Mouse (Mus musculus) adrenal gland, adult 18-20 months (tissue): ENCODE measurements around the gene Apex1. TPM values are rescaled to one million over a fixed set of nuclear protein-coding genes. Genes with fewer than 3 reads are reported as not detected.
A peak's percentile ranks its signal among the peaks of the same experiment; 100 is the strongest.
"Not testable (repeated sequence)": the region's sequence is repeated elsewhere in the genome, so short reads cannot be mapped to it uniquely, and the experiment has no call there.

ENCODE experiments used
- DNase-seq, 2 experiments: peaks; one replicate each; pipeline ENCODE4 v3.0.0; 2021 to 2022; ENCODE audit warnings: low spot score in 2 of 2
- total RNA-seq, 2 experiments: library from RNA; stranded (reverse); gene quantifications; 1 replicate in 1 of 2; 2 replicates in 1 of 2; pipeline ENCODE4 v1.2.3; 2021

Gene Apex1
- total RNA-seq, 2 experiments from 2014 or later = 50.7 to 66.7 TPM

DNA sequence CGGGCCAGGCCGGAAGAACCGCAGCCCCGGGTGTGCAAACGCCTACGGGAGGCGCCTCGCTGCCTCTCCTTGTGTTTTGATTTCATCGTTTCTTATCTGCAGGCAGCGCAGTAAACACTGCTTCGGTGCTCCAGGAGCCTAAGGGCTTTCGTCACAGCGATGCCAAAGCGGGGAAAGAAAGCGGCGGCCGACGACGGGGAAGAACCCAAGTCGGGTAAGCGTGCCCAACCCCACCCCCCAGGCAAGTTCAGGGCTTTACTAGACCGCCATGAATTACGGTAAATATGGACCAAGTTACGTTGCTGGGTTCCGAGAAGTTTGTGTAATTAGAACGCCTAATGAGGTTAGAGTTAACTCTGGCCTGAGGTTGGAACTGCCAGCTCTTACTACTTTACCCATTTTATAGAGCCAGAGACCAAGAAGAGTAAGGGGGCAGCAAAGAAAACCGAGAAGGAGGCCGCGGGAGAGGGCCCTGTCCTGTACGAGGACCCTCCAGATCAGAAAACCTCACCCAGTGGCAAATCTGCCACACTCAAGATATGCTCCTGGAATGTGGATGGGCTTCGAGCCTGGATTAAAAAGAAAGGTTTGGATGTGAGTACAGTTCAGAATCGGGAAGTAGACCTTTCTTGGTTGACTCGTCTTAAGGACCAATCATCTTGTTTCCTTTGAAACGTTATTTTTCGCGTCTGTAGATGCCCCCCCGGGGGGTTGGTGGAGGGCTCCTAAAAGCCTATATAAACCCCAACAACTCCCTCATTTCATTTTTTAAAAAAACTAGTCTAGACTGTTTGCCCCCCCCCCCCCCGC, 548 bp downstream of the Apex1 start:
- no peak for DNase-seq

DNA sequence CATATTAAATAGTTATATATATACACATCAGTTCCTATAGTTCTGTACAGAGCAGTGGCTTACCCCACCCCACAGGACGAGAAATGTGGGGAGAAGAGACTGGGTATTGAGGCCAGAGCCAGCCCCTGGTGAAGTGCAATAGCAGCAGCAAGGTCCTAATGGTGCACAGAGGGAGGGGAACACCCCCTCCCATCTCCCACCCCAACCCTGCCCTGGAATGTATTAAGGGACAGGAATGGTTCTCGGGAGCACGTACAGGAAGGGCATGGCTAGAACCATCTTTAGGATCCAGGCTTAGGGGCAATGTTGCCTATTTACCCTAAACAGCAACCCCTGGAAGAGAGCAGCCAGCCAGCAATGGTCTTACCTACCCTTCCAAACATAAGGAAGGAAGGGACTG, 2.6 kb downstream of the Apex1 start:
- no peak for DNase-seq

DNA sequence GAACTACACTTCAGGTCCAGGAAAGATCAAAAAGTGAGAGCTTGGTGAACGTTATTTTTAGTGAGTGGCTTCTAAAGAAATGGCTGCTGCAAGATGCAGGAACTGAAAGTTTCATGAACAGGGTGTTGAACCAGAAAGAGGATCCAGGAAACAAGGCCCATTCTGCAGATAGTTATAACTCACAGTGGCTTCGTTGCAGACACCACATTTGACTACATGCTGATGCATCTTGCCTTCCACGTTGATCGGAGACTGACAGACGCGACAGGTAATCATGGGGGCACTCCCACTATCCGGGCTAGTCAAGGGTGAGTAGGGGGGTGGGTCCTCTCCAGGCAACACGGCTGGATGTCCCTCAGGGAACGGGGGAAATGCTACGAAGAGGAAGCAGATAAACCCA, 5.2 kb downstream of the Apex1 start:
- no peak for DNase-seq

DNA sequence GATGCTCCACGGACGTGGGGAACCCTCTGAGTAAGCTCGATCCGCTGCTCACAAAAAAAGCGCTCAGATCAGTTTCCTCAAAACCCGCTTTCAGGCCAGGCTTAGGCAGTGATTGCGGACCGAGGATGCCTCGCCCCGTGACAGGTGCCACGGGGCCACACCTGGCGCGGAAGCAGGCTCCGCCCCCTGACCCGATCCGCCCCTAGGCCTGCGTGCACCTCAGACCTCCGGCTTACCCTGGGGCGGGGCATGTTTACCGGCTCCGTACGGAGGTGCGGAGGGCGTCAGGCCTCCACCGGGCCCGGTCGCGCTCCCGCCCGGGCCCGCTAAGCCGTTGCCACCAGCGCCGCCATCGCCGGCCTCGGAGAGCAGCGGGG, 5.6 kb downstream of the Apex1 start:
- DNase-seq = no peak

DNA sequence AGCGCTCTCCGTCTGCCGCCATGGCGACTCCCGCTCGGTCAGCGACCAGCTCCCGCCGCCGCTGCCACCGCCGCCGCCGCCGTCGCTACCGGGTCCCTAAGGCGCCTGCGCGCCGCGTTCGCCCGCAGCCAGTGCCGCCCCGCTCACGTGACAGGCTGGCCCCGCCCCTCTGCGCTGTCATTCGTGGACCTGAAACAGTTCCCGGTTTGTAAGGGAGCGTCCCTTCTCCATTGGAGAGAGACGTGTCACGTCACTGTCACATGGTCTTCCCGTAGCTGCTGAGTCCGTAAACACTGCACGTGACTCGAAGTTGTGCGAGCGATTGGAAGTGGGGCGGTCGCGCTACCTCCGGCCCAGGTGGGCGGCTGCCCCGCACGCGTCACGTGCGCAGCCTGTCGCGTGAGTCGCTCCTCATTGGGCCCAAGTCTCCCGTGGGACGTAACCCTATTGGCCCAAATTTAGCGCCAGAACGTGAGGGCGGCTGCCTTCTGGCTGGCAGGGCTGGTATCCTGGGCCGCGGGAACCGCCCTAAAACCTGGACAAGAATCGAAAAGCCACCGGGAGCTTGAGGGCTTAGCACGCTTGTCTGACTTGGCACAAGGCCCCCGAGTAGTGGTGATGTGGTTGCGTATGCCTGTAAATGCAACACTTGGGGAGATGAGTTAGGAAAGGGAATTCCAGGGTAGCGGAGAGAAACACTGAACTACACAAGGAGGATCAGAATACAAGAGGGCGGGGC, 6.2 kb downstream of the Apex1 start, which contains the start of the genes Pip4p1 and Pnp:
Gene Pip4p1, minus strand, starts transcription at position 103 of the 739 bp plus-strand sequence.
Gene Pnp, plus strand, starts transcription at position 329 of the 739 bp plus-strand sequence.
- peak; percentile 98 for DNase-seq

DNA sequence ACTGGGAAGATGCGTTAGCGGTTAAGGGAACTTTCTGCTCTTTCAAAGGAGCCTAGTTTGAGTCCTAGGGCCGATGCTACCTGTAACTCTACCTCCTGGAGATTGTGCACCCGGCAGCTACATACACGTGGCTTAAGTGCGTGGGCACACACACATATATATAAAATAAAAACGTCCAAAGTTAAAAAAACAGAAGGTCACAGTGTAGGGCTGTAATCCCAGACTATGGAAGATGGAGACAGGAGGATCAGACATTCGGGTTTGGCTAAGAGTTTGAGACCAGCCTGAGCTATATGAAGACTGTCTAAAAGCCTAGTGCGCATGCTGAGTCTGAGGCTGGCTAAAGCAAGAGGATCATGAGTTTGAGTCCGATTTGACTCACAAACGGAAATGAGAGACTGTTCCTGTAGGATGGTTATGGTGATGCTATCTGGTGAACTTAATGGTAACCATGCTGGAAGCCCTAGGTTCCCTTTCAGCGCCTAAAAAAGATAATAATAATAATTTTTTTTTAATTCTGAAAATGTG, 6.8 kb downstream of the Apex1 start:
- DNase-seq = no peak

DNA sequence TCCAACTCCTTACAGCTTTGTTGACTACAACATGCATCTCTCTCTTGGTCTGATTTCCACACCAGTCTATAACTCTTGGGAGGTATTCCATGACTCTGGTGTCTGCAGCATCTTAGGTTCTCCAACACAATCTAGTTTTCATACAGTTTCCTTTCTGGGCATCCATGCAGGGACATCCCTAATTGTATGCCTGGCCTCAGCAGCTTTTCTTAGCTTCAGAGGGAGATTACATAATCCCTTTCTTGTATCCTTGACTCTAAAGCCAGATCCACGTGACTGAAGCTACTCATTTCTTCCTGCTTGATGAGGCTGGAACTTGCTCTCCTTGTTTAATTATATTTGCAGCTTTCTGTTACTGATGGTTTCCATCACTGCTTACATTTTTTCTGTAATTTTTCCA, 11.9 kb downstream of the Apex1 start:
- no peak for DNase-seq

DNA sequence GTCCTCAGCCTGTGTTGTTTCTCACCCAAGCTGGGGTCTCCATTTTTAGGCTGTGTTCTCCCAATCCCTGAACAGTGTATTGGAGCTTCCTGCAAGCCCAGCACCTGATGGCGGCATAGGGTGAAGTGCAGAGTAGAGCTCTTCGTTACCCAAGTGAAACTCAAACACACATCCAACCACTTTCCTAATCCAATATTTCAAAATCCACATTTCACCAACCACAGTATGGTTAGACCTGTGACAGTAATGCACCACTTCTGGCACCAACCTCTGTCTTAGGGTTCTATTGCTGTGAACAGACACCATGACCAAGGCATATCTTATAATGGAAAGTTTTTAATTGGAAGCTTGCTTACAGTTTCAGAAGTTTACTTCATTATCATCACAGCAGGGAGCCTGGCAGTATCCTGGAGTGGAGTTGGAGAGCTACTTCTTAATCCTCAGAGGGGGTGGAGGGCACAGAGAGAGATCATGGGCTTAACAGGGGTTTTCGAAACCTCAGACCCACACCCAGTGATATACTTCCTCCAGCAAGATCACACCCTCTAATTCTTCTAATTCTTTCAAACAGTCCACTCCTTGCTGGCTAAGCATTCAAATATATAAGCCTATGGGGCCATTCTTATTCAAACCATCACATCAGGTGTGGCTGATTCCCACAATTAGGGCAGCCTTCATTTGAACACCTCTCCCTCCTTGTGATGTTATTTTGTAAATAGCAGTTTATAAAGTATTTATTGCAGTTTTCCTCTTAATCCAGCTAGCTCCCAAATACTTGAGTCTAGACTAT, 13.5 kb downstream of the Apex1 start:
- DNase-seq = no peak

DNA sequence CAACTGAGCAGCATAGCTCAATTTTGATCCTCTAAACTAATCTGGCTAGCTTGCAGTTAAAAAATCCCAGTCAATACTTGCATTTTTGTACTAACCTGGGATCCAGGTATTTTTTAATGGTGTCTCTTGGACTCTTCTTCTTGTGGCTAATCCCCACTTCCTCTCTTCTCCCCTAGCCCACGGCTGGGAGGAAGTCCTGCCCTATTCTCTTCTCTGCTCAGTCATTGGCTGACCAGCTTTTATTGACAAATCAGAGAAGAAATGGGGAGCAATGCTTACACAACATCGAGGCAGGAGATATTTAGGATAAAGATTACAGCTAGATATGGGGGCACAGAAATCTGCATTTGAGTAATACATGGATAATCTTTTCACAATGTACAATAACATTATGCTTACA, 14.2 kb downstream of the Apex1 start:
- DNase-seq = no peak

DNA sequence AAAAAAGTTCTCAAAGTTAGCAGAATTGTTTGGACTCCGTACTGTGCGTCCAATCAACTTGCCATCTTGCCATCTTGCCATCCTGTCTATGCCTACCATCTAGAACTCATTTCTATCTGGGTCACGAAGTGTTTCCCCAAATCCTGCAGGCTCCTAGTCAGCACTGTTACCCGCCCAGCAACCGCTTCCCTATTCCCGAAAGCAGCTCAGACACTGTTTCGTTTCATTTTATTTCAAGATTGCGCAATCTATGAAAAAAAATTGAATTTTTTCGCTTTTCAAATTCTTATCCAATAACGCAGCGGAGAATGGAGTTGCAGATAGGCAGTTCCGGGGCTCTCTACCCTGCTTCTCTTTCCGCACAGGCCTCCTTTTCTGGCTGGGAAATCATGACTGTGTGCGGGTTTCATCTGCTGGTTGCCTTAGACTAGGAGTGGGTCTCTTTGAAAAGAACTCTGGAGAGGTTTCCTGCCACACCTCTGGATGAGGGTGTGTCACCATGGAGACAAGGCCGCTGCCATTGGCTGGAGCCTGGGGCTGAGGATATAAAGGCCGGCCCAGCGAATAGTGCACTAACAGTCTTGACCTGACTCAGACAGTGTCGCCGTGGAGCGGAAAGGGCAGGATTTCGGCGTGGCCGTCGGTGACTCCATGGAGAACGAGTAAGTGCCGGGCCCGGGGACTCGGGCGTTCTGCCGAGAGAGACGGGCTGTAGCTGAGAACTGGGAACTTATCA, 19.3 kb downstream of the Apex1 start, which contains the start of gene Gm49342:
Gene Gm49342, plus strand, starts transcription at position 586 of the 736 bp plus-strand sequence.
- peak; percentile 97 to 99 for DNase-seq

DNA sequence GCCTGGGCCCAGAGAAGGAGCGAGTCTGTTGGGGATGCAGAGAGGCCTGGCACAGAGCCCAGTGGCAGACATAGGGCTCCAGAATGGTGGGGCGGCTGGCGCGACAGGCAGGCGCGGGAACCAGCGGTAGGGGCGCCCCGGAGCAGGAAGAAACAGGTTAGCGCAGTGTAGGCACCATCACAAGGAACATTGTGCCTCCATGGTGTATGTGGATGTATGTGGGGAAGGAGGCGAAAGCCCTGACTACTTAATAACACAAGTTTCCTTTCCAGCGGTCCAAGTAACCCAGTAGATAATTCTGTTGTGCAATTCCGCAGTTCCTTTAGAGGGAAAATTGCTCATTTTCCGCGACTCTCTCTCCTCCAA, 19.9 kb downstream of the Apex1 start:
- DNase-seq = not testable (repeated sequence)

DNA sequence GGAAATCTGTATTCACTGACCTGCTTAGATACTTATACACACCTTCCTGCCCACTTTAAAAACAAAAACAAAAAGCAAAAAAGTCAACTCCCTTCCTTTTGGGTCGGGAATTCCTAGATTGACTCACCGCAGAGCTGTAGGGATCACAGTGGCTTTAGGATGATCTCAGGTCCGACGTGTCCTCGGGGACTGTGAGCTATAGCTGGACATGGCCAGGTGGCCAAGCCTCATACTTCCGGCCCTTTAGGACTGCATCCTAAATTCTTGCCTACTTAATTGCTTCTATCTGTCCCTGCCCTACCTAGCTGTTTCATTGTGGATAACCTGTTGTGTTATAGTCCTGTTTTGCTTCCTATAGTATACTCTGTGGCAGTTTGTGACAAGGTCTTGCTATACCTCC, 20.3 kb downstream of the Apex1 start:
- not testable (repeated sequence) for DNase-seq

DNA sequence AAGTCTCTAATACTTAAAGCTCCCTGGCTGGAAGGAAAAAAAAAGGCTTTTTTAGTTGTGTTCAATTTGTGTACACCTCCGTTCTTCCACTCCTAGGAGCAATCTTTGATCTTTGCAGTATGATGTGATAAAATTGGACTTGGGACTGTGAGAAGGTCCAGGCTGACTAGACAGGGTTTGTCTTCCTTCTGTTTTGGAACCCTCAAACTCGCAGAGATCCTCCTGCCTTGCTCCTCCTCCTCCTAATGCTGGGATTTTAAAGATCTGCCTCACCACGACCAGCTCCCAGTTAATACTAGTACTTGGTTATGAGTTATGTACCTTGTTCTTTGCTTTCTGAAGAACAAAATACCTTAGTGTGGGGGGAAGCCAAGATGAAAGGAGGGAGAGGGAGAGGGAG, 20.8 kb downstream of the Apex1 start:
- not testable (repeated sequence) for DNase-seq

DNA sequence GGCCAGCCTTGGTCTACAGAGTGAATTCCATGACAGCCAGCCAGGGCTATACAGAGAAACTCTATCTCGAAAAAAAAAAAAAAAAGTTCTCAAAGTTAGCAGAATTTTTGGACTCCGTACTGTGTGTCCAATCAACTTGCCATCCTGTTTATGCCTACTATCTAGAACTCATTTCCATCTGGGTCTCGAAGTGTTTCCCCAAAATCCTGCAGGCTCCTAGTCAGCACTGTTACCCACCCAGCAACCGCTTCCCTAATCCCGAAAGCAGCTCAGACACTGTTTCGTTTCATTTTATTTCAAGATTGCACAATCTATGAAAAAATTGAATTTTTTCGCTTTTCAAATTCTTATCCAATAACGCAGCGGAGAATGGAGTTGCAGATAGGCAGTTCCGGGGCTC, 30.7 kb downstream of the Apex1 start:
- DNase-seq = no peak

DNA sequence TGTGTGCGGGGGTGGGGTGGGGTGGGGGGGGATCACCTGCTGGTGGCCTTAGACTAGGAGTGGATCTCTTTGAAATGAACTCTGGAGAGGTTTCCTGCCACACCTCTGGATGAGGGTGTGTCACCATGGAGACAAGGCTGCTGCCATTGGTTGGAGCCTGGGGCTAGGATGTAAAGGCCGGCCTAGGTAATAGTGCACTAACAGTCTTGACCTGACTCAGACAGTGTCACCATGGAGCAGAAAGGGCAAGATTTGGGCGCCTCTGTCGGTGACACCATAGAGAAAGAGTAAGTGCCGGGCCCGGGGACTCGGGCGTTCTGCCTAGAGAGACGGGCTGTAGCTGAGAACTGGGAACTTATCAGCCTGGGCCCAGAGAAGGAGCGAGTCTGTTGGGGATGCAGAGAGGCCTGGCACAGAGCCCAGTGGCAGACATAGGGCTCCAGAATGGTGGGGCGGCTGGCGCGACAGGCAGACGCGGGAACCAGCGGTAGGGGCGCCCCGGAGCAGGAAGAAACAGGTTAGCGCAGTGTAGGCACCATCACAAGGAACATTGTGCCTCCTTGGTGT, 31.3 kb downstream of the Apex1 start, which contains the start of gene Pnp2:
Gene Pnp2, plus strand, starts transcription at position 51 of the 567 bp plus-strand sequence.
- DNase-seq = peak; percentile 32 to 48

DNA sequence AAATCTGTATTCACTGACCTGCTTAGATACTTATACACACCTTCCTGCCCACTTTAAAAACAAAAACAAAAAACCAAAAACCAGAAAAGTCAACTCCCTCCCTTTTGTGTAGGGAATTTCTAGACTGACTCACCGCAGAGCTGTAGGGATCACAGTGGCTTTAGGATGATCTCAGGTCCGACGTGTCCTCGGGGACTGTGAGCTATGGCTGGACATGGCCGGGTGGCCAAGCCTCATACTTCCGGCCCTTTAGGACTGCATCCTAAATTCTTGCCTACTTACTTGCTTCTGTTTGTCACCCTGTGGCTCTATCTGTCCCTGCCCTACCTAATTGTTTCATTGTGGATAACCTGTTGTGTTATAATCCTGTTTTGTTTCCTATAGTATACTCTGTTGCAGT, 32.0 kb downstream of the Apex1 start:
- not testable (repeated sequence) for DNase-seq

DNA sequence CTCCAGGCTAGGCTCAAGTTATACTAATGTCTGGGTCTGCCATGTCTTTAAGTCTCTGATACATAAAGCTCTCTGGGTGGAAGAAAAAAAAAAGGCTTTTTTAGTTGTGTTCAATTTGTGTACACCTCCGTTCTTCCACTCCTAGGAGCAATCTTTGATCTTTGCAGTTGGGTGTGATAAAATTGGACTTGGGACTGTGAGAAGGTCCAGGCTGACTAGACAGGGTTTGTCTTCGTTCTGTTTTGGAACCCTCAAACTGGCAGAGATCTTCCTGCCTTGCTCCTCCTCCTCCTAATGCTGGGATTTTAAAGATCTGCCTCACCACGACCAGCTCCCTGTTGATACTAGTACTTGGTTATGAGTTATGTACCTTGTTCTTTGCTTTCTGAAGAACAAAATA, 32.4 kb downstream of the Apex1 start:
- not testable (repeated sequence) for DNase-seq

DNA sequence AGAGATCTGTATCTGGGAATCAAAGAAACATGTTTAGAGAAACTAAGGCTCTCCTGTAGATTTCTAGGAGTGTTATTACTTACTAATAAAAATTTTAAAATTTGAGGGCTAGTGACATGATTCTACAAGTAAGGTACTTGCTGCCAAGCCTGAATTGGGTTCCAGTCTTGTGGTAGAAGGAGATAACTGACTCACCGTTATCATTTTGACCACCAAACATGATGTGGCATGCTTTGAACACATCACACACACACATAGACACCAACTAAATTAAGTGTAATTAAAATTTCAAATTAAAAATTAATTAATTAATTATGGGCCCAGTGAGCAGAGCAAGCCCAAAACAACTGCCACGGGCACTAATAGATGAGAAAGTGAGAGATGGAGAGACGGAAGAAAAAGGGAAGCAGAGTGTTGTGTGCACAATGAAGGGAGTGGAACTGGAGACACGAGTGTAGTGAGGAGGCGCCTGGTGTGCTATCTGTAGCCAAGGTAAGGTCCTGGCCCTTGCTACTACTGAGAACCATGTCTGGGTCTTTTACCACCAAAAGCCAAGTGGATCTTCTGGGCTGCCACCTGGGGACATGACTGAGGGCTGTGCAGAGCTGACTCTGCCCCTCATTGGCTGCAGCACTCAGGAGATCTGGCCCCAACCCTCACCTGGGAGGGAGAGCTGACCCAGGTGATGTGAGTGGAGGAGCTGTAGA, 33.7 kb downstream of the Apex1 start:
- not testable (repeated sequence) for DNase-seq

DNA sequence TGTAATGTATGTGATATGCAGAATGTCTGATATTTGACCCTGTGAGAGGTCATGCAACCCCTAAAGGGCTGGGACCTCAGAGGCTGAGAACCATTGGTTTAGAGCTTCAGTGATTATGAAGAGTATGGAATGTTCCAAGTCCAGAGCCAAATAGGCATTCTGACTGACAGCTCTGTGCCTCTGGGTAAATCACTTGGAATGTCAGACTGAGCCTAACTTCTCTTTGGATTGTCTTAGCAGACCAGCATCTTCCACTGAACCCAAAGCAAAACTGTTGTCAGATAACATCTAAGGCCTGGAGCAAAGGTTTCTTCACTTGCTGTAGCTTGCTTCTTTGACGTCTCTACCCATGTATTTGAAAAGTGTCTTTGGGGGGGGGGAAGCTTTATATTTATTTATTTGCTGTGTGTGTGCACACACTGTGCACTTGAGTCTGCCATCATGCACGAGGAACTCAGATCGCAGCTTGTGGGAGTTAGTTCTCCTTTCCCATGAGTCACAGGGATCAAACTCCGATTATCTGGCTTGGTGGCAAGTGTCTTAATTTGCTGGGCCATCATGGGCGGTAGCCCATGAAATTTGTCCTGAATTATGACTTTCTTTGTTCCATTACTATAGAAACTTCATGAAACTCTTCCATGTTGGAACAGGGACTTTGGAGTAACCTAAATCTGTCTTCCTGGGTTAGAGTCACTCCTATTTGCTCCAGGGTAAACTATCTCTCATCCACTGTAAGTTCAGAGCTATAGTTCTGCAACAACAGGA, 43.6 kb downstream of the Apex1 start:
- DNase-seq = no peak
